Mouse (Mus musculus): ENCODE measurements around the gene Ppp1r9a. TPM values are rescaled to one million over a fixed set of nuclear protein-coding genes. Genes with fewer than 3 reads are reported as not detected.

Ppp1r9a gene
- polyA plus RNA-seq, 1 experiment from 2014 or later: 37.4 TPM

- 91% methylated on average over 5 of the region's 5 CpGs for WGBS
- H3K4me2 ChIP-seq (ENCODE audit: low read length): no peak overlapping the region
- no peak overlapping the region for H3K27ac ChIP-seq (ENCODE audit: low read length)
- H3K4me3 ChIP-seq (ENCODE audit: low read depth, low read length): no peak overlapping the region
- ATAC-seq: no peak
- H3K27me3 ChIP-seq (ENCODE audit: control insufficient read depth, insufficient read depth, low read depth, low read length): no peaks in the 10 kb centered on the region; the same call in 1 of the 2 replicates
- H3K4me1 ChIP-seq (ENCODE audit: control insufficient read depth, insufficient read depth, low read length): peaks cover 3% of the 10 kb centered on the region; the same call in 1 of the 2 replicates
- H3K36me3 ChIP-seq (ENCODE audit: control insufficient read depth, insufficient read depth, low read length): no peaks in the 10 kb centered on the region
- no peak overlapping the region for H3K9ac ChIP-seq (ENCODE audit: low read depth, low read length)
- no peaks in the 10 kb centered on the region for H3K9me3 ChIP-seq (replicated peaks; ENCODE audit: control insufficient read depth, low read length, poor library complexity, severe bottlenecking)
Observed at GRCm38 (mm10) chr6:5180645-5181044, 277.9 kb downstream of the Ppp1r9a start.

GRCm38 (mm10) chr6:5186229-5186950 lies 283.7 kb downstream of the Ppp1r9a start:
- Histone ChIP-seq H3K27me3 (ENCODE audit: control insufficient read depth, insufficient read depth, low read depth, low read length) (no peaks in the 10 kb centered on the region), H3K4me3 (ENCODE audit: low read depth, low read length) (no peak overlapping the region), H3K9me3 (replicated peaks; ENCODE audit: control insufficient read depth, low read length, poor library complexity, severe bottlenecking) (no peaks in the 10 kb centered on the region), H3K27ac (ENCODE audit: low read length) (no peak overlapping the region), H3K4me1 (ENCODE audit: control insufficient read depth, insufficient read depth, low read length) (no peaks in the 10 kb centered on the region), H3K4me2 (ENCODE audit: low read length) (no peak overlapping the region), H3K9ac (ENCODE audit: low read depth, low read length) (no peak overlapping the region), H3K36me3 (ENCODE audit: control insufficient read depth, insufficient read depth, low read length) (no peaks in the 10 kb centered on the region)
- no peak for ATAC-seq
- WGBS: 76% methylated on average over 7 of the region's 7 CpGs

GRCm38 (mm10) chr6:5187586-5187985 lies 284.9 kb downstream of the Ppp1r9a start:
- no peaks in the 10 kb centered on the region for H3K36me3 ChIP-seq (ENCODE audit: control insufficient read depth, insufficient read depth, low read length)
- no peak overlapping the region for H3K4me2 ChIP-seq (ENCODE audit: low read length)
- H3K9me3 ChIP-seq (replicated peaks; ENCODE audit: control insufficient read depth, low read length, poor library complexity, severe bottlenecking): no peaks in the 10 kb centered on the region
- no peak overlapping the region for H3K27ac ChIP-seq (ENCODE audit: low read length)
- 65% methylated on average over 6 of the region's 6 CpGs for WGBS
- H3K9ac ChIP-seq (ENCODE audit: low read depth, low read length): no peak overlapping the region
- no peaks in the 10 kb centered on the region for H3K27me3 ChIP-seq (ENCODE audit: control insufficient read depth, insufficient read depth, low read depth, low read length)
- H3K4me1 ChIP-seq (ENCODE audit: control insufficient read depth, insufficient read depth, low read length): no peaks in the 10 kb centered on the region
- H3K4me3 ChIP-seq (ENCODE audit: low read depth, low read length): no peak overlapping the region
- ATAC-seq: peak; percentile 59

GRCm38 (mm10) chr6:5188036-5188435 lies 285.3 kb downstream of the Ppp1r9a start:
- H3K36me3 ChIP-seq (ENCODE audit: control insufficient read depth, insufficient read depth, low read length): no peaks in the 10 kb centered on the region
- no peaks in the 10 kb centered on the region for H3K9me3 ChIP-seq (replicated peaks; ENCODE audit: control insufficient read depth, low read length, poor library complexity, severe bottlenecking)
- no peaks in the 10 kb centered on the region for H3K27me3 ChIP-seq (ENCODE audit: control insufficient read depth, insufficient read depth, low read depth, low read length)
- H3K9ac ChIP-seq (ENCODE audit: low read depth, low read length): no peak overlapping the region
- ATAC-seq: no peak
- H3K4me2 ChIP-seq (ENCODE audit: low read length): no peak overlapping the region
- no peak overlapping the region for H3K4me3 ChIP-seq (ENCODE audit: low read depth, low read length)
- no peak overlapping the region for H3K27ac ChIP-seq (ENCODE audit: low read length)
- H3K4me1 ChIP-seq (ENCODE audit: control insufficient read depth, insufficient read depth, low read length): no peaks in the 10 kb centered on the region
- WGBS: 81% methylated on average over 5 of the region's 5 CpGs

GRCm38 (mm10) chr6:5188938-5189337 lies 286.2 kb downstream of the Ppp1r9a start:
- no peak overlapping the region for H3K9ac ChIP-seq (ENCODE audit: low read depth, low read length)

GRCm38 (mm10) chr6:5189507-5189906 lies 286.8 kb downstream of the Ppp1r9a start:
- Histone ChIP-seq H3K4me3 (ENCODE audit: low read depth, low read length) (no peak overlapping the region), H3K9me3 (replicated peaks; ENCODE audit: control insufficient read depth, low read length, poor library complexity, severe bottlenecking) (no peaks in the 10 kb centered on the region), H3K36me3 (ENCODE audit: control insufficient read depth, insufficient read depth, low read length) (no peaks in the 10 kb centered on the region), H3K9ac (ENCODE audit: low read depth, low read length) (no peak overlapping the region), H3K4me2 (ENCODE audit: low read length) (no peak overlapping the region), H3K27ac (ENCODE audit: low read length) (no peak overlapping the region), H3K4me1 (ENCODE audit: control insufficient read depth, insufficient read depth, low read length) (no peaks in the 10 kb centered on the region), H3K27me3 (ENCODE audit: control insufficient read depth, insufficient read depth, low read depth, low read length) (no peaks in the 10 kb centered on the region)
- 71% methylated on average over 4 of the region's 4 CpGs for WGBS
- ATAC-seq: no peak

More at GRCm38 (mm10) chr6:5188938-5189337, 286.2 kb downstream of the Ppp1r9a start:
- H3K4me2 ChIP-seq (ENCODE audit: low read length): no peak overlapping the region
- no peaks in the 10 kb centered on the region for H3K36me3 ChIP-seq (ENCODE audit: control insufficient read depth, insufficient read depth, low read length)
- WGBS: 85% methylated on average over 6 of the region's 6 CpGs
- no peak for ATAC-seq
- no peaks in the 10 kb centered on the region for H3K9me3 ChIP-seq (replicated peaks; ENCODE audit: control insufficient read depth, low read length, poor library complexity, severe bottlenecking)
- H3K4me3 ChIP-seq (ENCODE audit: low read depth, low read length): no peak overlapping the region
- no peak overlapping the region for H3K27ac ChIP-seq (ENCODE audit: low read length)
- no peaks in the 10 kb centered on the region for H3K4me1 ChIP-seq (ENCODE audit: control insufficient read depth, insufficient read depth, low read length)
- no peaks in the 10 kb centered on the region for H3K27me3 ChIP-seq (ENCODE audit: control insufficient read depth, insufficient read depth, low read depth, low read length)

GRCm38 (mm10) chr6:5190761-5191160 lies 288.0 kb downstream of the Ppp1r9a start:
- Histone ChIP-seq H3K4me1 (ENCODE audit: control insufficient read depth, insufficient read depth, low read length) (no peaks in the 10 kb centered on the region), H3K9me3 (replicated peaks; ENCODE audit: control insufficient read depth, low read length, poor library complexity, severe bottlenecking) (no peaks in the 10 kb centered on the region), H3K36me3 (ENCODE audit: control insufficient read depth, insufficient read depth, low read length) (no peaks in the 10 kb centered on the region), H3K4me2 (ENCODE audit: low read length) (no peak overlapping the region), H3K27ac (ENCODE audit: low read length) (no peak overlapping the region), H3K9ac (ENCODE audit: low read depth, low read length) (no peak overlapping the region), H3K4me3 (ENCODE audit: low read depth, low read length) (no peak overlapping the region), H3K27me3 (ENCODE audit: control insufficient read depth, insufficient read depth, low read depth, low read length) (no peaks in the 10 kb centered on the region)
- WGBS: 88% methylated on average over 4 of the region's 4 CpGs
- no peak for ATAC-seq

- Histone ChIP-seq H3K36me3 (ENCODE audit: control insufficient read depth, insufficient read depth, low read length) (no peaks in the 10 kb centered on the region), H3K4me1 (ENCODE audit: control insufficient read depth, insufficient read depth, low read length) (no peaks in the 10 kb centered on the region), H3K27me3 (ENCODE audit: control insufficient read depth, insufficient read depth, low read depth, low read length) (no peaks in the 10 kb centered on the region), H3K4me3 (ENCODE audit: low read depth, low read length) (no peak within 1 kb of the TSS), H3K9ac (ENCODE audit: low read depth, low read length) (no peak within 1 kb of the TSS), H3K27ac (ENCODE audit: low read length) (no peak within 1 kb of the TSS), H3K9me3 (replicated peaks; ENCODE audit: control insufficient read depth, low read length, poor library complexity, severe bottlenecking) (no peaks in the 10 kb centered on the region), H3K4me2 (ENCODE audit: low read length) (no peak within 1 kb of the TSS)
- ATAC-seq: no peak
- 36% methylated on average over 5 of the region's 5 CpGs for WGBS
Observed at GRCm38 (mm10) chr6:5193693-5194092, 291.0 kb downstream of the Ppp1r9a start, which contains the start of gene Pon1. Gene Pon1, minus strand, starts transcription at chr6:5193946.

GRCm38 (mm10) chr6:5198590-5198989 lies 295.9 kb downstream of the Ppp1r9a start:
- Histone ChIP-seq H3K4me2 (ENCODE audit: low read length) (no peak overlapping the region), H3K27me3 (ENCODE audit: control insufficient read depth, insufficient read depth, low read depth, low read length) (no peaks in the 10 kb centered on the region), H3K9ac (ENCODE audit: low read depth, low read length) (no peak overlapping the region), H3K9me3 (replicated peaks; ENCODE audit: control insufficient read depth, low read length, poor library complexity, severe bottlenecking) (no peaks in the 10 kb centered on the region), H3K4me3 (ENCODE audit: low read depth, low read length) (no peak overlapping the region), H3K36me3 (ENCODE audit: control insufficient read depth, insufficient read depth, low read length) (no peaks in the 10 kb centered on the region), H3K4me1 (ENCODE audit: control insufficient read depth, insufficient read depth, low read length) (no peaks in the 10 kb centered on the region), H3K27ac (ENCODE audit: low read length) (no peak overlapping the region)
- WGBS: 89% methylated on average over 5 of the region's 5 CpGs
- ATAC-seq: no peak

Measured in midbrain, embryonic 16.5 days (tissue).